Mouse (Mus musculus) small intestine, adult 2 months (tissue): ENCODE data around the gene Olfr410.

ENCODE experiments used
- CTCF ChIP-seq: fragments of 200-500 bp; IDR thresholded peaks from 2 replicates; pipeline ENCODE4 v1.5.1; 2012; ENCODE audit warnings: low read depth, mild to moderate bottlenecking, control low read depth, inconsistent platforms, low read length, moderate library complexity, mixed read lengths; ENCODE audit not compliant: insufficient replicate concordance, insufficient read length; ENCODE audit errors: extremely low read depth
- POLR2A ChIP-seq: fragments of 200-500 bp; IDR thresholded peaks from 2 replicates; pipeline ENCODE4 v1.6.1; 2012; ENCODE audit warnings: low read depth, mild to moderate bottlenecking, control low read depth, inconsistent platforms, low read length, moderate library complexity

- TF ChIP-seq POLR2A (no peak), CTCF (no peak)
Observed at GRCm38 (mm10) chr11:74283436-74283835, 54.4 kb downstream of the Olfr410 start, which contains the start of gene Olfr59.
